Mouse (Mus musculus): Measurements from ENCODE around the gene Zfp961. TPM values are rescaled to one million over a fixed set of nuclear protein-coding genes. Genes with fewer than 3 reads are reported as not detected.
"Not testable (repeated sequence)": the region's sequence is repeated elsewhere in the genome, so short reads cannot be mapped to it uniquely, and the experiment has no call there.

The Zfp961 gene
- total RNA-seq, 2 experiments from 2014 or later = 15.3 to 15.4 TPM

DNA sequence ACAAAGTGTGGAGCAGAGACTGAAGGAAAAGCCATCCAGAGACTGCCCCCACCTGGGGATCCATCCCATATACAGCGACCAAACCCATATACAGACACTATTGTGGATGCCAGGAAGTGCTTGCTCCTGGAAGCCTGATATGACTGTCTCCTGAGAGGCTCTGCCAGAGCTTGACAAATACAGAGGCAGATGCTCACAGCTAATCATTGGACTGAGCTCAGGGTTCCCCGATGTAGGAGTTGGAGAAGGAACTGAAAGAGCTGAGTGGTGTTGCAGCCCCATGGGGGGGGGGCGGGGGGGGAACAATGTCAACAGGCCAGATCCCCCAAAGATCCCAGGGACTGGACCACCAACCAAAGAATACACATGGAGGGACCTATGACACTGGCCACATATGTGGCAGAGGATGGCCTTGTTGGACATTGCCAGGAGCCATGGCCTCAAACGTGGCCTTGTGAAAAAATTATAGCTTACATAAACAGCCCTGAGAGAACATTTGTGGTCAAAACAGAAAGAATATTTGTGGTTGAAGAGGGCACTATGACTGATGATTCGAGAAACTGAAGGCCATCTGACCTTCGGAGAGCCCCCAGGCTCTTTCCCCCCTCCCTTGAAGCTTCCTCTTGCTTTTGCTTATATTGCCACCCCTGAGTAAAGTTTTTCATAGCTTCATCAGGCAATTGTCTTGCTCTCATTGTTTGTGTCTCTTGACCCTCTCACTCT is 62.8 kb downstream of the Zfp961 start:
- DNase-seq (ENCODE audit: low spot score in 2 of 2) = not testable (repeated sequence)

DNA sequence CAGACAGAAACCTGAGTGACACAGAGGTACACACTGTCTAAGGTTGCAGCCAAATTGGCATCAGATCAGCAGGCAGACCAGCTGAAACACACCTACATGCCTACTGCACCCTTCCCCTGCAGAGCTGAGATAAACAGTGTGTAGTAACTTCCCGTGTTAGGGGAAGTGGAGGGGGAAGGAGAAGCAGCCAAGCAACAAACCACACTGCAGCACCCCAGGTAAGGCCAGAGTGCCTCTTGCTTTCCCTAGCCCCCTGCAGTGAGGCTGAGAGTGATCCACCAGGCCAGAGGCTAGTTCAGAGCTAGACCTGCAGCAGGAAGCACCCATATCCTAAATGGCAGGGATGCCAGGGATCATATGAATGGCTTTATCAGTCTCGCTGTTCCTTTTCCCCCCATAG is 66.5 kb downstream of the Zfp961 start:
- DNase-seq (ENCODE audit: low spot score in 2 of 2) = not testable (repeated sequence)

DNA sequence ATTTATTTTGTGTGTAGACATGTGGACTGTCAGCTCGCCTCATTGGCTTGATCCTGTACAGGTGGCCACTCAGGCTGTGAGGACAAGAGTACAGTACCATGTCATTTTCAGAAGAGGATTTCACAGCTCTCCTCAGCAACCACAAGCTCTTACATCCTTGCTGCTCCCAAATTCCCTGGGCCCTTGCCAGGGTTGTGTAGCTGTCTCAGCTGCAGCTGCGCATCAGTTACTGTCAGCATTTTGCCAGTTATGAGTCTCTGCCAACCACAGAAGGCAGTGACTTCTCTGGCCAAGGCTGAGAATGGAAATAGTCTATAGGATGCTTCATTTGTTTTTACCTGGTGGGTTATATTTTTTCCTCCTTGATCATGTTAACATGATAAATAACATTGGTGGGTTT is 67.3 kb downstream of the Zfp961 start:
- peak in 1 of 2 experiments; percentile 9 for DNase-seq (ENCODE audit: low spot score in 2 of 2)

DNA sequence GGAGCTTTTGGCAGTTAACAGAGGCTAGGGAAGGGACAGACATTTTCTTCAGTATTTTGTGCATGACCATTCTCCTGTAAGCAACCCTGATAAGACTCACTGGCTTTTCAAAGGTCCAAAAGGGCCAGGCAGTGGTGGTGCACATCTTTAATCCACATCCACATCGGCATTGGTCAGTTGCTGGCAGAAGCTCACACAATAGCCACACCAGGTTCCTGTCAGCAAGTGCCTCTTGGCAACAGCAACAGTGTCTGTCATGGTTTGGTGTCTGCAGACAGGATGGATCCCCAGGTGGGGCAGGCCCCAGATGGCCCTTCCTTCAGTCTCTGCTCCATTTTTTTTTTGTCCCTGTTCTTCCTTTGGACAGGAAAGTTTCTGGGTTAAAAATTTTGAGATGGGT is 68.2 kb downstream of the Zfp961 start:
- not testable (repeated sequence) for DNase-seq (ENCODE audit: low spot score in 2 of 2)

DNA sequence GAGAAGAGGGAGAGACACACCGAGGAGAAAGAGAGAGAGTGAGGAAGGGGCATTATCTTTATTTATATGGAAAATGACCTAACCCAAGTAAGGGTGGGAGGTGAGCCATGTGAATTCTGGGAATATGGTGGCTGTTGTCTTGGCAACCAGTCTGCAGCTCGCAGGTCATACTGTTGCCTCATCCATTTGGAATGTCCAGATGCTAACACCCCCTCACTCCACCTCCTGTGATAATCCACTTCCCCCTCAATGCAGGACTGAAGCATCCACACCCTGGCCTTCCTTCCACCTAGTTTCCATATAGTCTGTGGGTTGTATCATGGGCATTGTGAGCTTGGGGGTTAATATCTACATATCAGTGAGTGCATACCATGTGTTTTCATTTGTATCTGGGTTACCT is 69.0 kb downstream of the Zfp961 start:
- DNase-seq (ENCODE audit: low spot score in 2 of 2) = no peak

DNA sequence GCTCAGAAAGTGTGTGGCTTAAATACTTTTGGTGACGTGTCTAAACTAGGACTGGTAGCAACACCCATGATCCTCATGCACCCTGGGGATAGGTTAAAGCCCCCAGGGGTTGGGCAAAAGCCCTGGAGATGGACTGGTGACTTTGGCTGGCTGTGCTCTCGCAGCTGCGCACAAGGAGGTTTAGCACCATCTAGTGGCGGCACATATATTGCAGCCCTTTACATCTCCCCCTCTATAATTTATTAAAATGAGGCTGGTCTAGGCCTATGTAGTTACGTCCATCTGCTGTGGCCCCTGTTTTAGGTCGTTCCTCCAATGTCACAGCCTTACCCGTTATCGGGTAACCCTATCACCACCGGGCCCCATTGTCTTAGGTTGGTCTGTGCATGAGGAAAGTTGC is 74.0 kb downstream of the Zfp961 start:
- DNase-seq (ENCODE audit: low spot score in 2 of 2) = peak; percentile 31 to 52

DNA sequence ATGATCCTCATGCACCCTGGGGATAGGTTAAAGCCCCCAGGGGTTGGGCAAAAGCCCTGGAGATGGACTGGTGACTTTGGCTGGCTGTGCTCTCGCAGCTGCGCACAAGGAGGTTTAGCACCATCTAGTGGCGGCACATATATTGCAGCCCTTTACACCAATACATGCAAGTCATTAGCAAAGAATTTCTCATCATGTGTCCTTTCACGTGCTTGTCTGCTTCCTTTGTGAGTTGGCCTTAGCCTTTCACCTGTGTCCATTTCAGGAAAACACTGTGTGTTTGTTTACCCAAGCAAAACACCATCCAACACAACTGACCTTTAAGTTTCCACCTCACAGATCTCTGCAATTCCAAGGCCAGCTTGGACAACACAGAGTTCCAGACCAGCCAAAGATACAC is 82.1 kb downstream of the Zfp961 start:
- peak; percentile 48 to 62 for DNase-seq (ENCODE audit: low spot score in 2 of 2)

DNA sequence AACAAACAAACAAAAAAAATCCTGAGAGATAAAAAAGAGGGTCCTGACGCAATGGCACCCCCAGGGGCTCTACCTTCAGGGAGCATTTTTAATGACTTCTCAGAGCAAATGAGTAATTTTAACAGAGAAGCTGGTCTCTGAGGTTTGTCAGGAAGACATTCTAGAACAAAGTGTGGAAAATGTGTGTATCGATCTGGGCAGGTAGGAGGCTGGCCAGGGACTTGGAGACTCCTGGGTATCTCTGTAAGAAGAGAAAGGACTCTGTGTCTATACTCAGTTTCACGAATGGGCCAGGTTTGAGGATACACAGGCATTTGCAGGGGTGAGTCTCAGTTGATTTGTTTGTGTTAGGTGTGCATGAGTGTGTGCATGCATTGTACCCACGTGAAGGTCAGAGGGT is 90.1 kb downstream of the Zfp961 start, which contains the start of gene Olfr372:
TSS of gene Olfr372 (plus strand) at position 301 of the 400 bp plus-strand sequence.
- not testable (repeated sequence) for DNase-seq (ENCODE audit: low spot score in 2 of 2)

DNA sequence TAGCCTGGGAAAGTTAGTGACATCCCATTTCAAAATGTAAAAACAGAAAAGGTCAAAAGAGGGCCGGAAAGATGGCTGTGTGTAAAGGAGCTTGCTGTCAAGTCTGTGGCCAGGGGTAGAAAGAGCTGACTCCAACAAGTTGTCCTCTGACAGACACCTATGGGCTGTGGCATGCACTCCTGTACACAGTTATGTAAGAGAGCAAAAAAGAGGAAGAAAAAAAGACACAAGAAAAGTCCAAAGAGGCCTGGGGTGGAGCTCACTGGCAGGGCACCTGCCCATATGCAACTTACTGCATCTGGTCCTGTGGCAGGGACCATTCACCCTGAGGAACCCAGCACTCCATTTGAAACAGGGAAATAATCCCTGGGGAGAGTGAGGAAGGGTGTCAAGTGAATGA is 91.7 kb downstream of the Zfp961 start:
- no peak for DNase-seq (ENCODE audit: low spot score in 2 of 2)

Other genes with a start within 250 kb of the Zfp961 start
- gene B3gnt3, start 249.2 kb upstream of the Zfp961 start, total RNA-seq (2021) = 1 to 10 TPM in 1 of 2 experiments, under 1 TPM in 1; 0.82 to 1.1 TPM
- gene Fcho1, start 225.3 kb upstream of the Zfp961 start, total RNA-seq (2021) = 100 to 1,000 TPM; 155 to 167 TPM
- 10 to 100 TPM in 1 of 2 experiments, 1 to 10 TPM in 1; 9.8 to 10.9 TPM for gene Zfp709, start 69.0 kb upstream of the Zfp961 start, total RNA-seq (2021)
- gene Zfp882, start 42.4 kb upstream of the Zfp961 start, total RNA-seq (2021) = 10 to 100 TPM; 12.9 to 13.7 TPM
- 10 to 100 TPM; 26.9 to 29.0 TPM for gene Zfp617, start 42.4 kb upstream of the Zfp961 start, total RNA-seq (2021)
- gene Cyp4f18, start 58.6 kb downstream of the Zfp961 start, total RNA-seq (2021) = not detected
- gene Olfr372, start 90.2 kb downstream of the Zfp961 start, total RNA-seq (2021) = not detected
- gene Olfr373, start 132.1 kb downstream of the Zfp961 start, total RNA-seq (2021) = not detected
- not detected for gene Olfr374, start 156.0 kb downstream of the Zfp961 start, total RNA-seq (2021)
- 10 to 100 TPM; 22.7 to 31.6 TPM for gene Tpm4, start 183.9 kb downstream of the Zfp961 start, total RNA-seq (2021)
- gene Rab8a, start 210.2 kb downstream of the Zfp961 start, total RNA-seq (2021) = 10 to 100 TPM; 27.8 to 39.9 TPM
- gene Hsh2d, start 238.6 kb downstream of the Zfp961 start, total RNA-seq (2021) = not detected